Mouse (Mus musculus) natural killer cell, adult 2 months (primary cell): ENCODE measurements around the gene Timp2.

Source experiments
- DNase-seq, 2 experiments: peaks; one replicate each; pipeline ENCODE4 v3.0.0; 2022; ENCODE audit warnings: low spot score in 2 of 2

The Timp2 gene

DNA sequence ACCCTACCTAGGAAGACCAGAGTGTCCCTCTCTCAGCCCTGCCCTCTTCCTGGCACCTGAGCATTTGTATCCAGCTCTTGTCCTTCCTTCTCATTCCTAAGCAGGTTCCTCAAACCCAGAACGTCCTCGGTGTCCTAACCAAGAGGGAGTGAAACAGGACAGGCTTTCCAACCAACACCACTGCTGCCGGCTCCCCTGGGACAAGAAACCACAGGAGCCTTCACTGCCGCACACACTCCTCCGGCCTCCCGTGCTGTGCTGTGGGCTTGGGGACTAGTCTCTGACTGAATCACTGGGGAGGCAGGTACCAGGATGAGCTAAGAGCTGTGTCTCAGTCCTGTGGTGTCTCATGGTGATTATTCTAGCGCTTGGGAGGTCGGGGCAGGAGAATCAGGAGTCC is 14.1 kb upstream of the Timp2 start:
- no peak for DNase-seq

GRCm38 (mm10) chr11:118369251-118369650 is 13.7 kb upstream of the Timp2 start:
- DNase-seq: no peak

DNA sequence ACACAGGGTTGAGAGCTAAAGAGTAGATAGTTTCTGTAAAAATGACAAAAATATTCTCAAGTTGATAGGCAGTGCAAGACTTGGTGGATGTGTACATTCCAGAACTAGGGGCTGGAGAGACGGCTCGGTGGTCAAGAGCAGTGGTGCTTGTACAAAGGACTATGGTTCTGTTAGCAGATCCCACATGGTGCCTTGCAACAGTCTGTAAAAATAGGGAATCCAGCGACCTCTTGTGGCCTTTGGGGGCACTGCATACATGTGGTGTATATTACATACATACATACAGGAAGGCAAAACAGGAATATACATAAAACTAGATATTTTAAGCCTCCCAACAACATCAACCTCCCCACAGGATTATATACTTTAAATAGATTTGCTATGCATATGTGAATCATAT is 12.8 kb upstream of the Timp2 start:
- peak; percentile 36 to 40 for DNase-seq

- no peak for DNase-seq
Measured at GRCm38 (mm10) chr11:118366559-118366958, 11.0 kb upstream of the Timp2 start.

DNA sequence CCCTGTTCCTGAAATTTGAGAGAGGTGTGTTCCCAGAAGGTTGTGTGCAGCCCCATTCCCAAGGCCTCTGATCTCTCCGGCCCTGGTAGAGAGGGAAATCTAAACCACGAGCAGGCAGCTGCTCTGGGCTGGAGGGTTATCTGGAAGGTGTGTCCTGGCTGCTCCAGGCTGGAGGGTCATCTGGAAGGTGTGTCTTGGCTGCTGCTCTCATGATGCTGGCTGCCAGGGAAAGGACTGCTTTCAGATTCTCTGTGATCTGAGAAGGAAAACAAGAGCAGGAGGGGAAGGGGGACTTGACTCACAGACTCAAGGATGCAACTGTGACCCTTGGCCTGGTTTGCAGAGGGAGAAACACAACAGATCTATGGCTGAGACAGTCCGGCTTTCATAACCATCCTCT is 10.6 kb upstream of the Timp2 start:
- DNase-seq: no peak

DNA sequence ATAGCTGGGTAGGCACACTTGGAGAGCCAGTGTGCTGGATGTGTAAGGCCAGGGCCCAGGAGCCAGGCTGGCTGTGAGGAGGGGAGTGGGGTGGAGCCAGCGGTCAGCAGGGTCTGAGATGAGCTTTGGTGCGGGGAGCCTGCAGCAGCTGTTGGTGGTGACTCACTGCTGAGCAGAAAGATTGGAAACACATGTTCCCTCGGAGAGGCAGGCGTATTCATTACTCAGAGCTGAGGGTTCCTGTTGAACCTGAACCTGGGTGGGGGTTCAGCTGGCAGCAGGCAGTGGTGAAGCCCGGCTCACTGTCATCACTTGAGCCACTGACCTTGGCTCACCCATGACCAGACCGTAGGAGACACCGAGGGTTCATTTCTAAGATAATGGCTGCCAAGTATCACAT is 9.6 kb upstream of the Timp2 start:
- no peak for DNase-seq

DNA sequence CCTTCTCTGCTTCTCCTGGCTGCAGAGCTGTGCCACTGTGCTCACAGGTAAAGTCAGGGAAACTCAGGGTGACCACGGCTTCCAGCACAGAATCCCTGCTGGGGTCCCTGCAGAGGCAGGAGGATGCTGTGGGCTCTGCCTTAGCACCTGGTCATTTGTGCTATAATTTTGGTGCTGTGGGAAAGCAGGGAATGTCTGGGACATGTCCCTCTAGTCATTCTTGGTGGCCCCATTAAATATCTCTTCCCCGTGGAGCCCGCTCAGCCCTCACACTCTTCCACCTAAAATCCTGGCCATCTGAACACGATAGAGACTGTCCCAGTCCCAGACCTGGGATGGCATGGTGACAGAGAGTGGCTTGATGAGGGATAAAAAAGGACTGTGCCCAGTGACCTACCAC is 8.5 kb upstream of the Timp2 start:
- no peak for DNase-seq

GRCm38 (mm10) chr11:118362971-118363518 is 7.5 kb upstream of the Timp2 start:
- DNase-seq: peak; percentile 65 to 77

GRCm38 (mm10) chr11:118362501-118362900 is 7.0 kb upstream of the Timp2 start:
- DNase-seq: no peak

DNA sequence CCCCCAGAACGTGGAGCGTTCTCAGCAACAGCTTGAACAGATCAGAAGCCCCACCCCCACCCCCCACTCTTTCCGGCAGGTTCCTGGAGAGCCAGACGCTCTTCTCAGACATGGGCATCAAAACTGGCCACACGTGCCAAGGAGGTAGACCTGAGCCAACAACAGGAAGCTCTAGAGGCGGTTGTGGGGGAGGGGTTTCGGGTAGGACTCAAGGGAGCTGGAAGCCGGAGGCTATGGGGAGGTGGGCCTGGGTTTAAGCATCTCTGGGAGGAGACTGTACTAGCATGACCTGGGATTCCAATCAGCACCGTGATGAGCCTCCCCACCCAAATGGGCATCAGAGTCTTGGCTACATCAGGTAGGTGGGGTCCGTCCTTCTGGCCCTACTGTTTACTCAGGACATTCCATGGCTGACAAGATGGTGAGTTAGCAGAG is 5.4 kb upstream of the Timp2 start:
- no peak for DNase-seq

- DNase-seq: no peak
Measured at GRCm38 (mm10) chr11:118360491-118360890, 5.0 kb upstream of the Timp2 start.

- DNase-seq: peak; percentile 70 to 78
Measured at GRCm38 (mm10) chr11:118355205-118355604, 335 bp downstream of the Timp2 start.

- DNase-seq: no peak
Measured at GRCm38 (mm10) chr11:118354636-118355191, 826 bp downstream of the Timp2 start.

DNA sequence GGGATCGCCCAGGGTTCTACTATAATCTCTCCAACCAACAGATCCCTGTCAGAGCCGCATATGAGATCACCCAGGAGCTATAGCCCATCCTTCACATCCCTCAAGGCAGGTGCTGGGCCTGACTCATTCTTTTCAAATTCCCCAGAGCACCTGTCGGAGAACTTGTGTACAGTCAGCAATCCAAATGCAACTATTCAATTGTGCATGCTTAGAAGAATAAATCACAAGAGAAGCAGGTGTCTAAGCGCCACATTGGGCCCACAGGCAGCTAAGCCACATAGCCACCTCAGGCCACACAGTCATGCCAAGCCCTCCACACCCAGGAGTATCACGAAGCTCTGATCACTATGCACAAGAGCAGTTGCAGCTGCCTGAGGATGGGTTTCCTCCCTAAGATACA is 6.0 kb downstream of the Timp2 start:
- no peak for DNase-seq

DNA sequence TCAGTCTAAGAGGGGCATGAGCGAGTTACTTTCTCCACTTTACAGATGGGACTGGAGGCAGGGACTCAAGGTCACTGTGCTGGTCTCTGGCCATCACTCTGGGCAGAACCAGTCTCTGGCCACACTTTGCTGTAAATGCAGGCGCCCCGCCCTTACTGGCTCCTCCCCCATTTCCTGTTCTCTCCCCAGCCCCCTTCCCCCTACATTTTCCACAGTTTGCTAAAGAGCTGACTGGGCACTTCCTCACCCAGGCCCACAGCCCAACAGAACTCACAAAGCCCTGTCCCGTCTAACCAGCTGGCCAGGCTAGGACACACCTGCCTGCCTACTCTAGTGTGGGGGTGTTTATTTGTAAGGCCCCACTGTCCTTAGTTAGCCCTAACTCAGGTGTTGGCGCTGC is 6.7 kb downstream of the Timp2 start:
- DNase-seq: peak; percentile 45 to 57

DNA sequence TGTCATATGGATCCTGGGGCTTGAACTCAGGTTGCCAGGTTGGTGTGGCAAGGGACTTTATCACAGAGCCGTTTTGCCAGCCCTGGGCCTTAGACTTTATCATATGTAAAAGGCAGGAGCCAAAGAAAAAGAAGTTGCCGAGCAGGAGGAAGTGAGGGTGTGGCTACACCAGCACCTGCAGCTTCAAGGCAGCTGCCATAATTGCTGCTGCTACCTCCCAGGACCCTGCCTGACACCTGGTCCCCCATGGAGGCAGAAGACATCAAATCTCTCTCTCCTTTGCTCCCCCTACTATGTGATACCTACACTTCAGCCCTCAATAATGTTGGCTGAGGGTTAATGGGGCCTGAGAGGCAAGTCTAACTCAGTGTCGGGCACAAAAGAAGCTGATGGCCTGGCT is 7.1 kb downstream of the Timp2 start:
- DNase-seq: no peak

DNA sequence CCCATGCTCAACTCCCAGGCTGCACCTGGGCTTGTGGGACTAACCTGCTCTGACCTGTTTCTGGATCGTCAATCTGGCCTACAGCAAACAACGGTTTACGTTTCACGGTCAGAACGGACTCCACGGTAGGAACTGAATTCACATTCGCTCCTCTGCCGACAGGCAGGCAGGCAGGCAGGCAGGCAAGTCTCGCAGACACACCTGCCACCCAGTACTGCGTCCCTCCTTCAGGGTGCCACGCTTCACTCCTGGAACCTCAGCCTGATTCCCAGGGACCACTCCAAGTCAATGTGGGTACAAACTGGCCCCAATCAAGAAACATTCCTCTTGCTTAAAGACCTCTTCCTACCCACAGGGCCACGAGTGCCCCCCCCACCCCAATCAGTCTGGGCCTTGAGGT is 7.6 kb downstream of the Timp2 start:
- DNase-seq: no peak

DNA sequence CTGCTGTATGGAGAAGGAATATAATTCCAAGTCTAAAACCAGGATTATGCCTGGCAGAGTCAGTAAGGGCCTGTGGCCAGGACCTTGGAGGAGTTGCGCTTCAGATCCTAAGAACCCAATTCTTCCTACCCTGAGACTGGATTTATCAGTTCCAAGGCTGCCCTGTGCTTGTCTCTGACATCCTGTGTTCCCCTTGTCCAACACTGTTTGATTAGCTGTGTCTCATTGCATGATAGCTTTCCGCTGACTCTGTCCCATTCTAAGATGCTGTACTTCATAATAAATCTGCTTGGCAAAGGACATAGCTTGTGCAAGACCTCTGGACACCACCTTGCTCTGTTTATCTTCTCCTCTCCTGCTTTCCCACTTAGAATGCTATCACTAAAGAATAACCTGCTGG is 8.1 kb downstream of the Timp2 start:
- no peak for DNase-seq

DNA sequence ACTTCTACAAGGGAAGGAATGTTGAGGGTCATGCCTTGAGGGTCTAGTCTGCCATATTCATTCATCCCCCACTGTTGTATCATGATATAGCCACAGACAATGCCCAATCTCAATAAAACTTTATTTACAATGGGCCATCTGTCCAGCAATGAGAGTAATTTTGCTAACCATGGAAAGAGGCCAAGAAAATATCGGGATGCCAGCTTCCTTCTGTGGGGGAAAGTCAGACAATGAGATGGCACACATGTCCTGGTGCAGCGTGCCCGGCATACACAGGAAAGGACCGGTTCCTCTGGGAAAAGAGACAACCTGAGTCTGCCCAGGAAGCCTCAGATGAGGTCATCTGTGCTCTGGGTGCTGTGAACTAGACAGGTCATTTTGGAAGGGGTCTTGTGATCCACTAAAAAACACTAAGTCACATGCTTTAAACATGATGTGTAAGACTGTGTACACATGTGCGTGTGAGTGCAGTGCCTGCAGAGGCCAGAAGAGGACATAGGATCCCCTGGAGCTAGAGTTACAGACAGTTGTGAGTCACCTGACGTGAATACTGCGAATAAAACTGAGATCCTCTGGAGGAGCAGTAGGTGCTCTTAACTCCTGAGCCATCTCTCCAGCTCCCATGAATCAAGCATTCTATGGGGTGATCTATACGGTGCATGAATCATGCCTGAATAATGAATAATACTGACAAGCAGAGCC is 9.0 kb downstream of the Timp2 start:
- no peak for DNase-seq

GRCm38 (mm10) chr11:118345693-118346092 is 9.8 kb downstream of the Timp2 start:
- DNase-seq: no peak

GRCm38 (mm10) chr11:118343629-118344028 is 11.9 kb downstream of the Timp2 start:
- DNase-seq: no peak

DNA sequence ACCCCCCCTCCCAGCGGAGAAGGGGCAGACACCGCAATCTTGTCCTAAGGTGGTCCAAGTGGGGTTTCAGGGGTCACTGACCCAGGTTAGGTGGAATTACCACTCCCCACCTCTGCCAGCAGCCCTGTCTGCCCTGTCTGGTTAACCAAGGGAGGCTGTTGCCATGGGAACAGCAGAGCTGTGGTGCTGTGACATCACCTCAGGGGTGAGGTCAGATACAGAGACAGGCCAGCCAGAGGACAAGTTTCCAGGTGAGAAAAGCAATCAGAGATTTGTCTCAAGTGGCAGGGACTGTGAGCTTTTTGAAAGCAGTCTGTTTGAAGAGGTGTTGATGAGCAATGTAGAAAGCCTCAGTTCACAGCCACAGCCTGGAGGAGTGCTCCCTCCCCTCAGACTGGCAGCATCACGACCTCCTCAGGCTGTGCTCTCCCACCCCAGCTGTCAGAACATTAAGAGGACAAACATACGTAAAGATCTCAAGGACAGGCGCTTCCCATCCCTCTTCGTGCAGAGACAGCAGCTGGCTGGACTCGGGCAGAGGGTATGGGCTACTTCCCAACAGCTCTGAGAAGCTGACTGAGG is 13.0 kb downstream of the Timp2 start, which contains the start of gene Cep295nl:
Cep295nl (minus strand) TSS at position 101 of the 582 bp plus-strand sequence.
- peak; percentile 69 to 79 for DNase-seq
